Mouse (Mus musculus) lung, postnatal 0 days (tissue): ENCODE data around the gene Rgs3.

Experiments
- CTCF ChIP-seq: IDR thresholded peaks from 2 replicates; pipeline ENCODE4 v1.5.1; 2016; ENCODE audit warnings: antibody characterized with exemption, mild to moderate bottlenecking
- EP300 ChIP-seq: IDR thresholded peaks from 2 replicates; pipeline ENCODE4 v1.6.1; 2016; ENCODE audit warnings: antibody characterized with exemption, mild to moderate bottlenecking, control low read depth

DNA sequence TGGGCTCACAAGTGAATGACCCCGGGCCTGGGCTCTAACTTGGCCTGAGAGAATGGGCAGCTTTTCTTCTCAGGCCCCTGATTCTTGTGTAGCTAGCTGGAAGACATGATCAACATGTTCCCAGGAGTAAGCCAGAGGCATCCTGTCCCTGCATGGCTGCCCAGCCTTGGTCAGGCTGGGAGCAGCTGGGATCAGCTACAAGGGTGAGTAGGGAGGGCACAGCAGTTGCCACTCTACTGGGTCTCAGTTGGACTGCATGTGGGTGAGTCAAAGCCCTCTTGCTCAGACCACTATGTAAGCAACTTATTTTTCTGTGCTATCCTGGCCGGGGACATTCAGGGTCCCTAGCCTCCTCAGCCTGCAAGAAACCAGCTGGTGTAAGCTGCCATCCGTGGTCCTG lies 146.1 kb downstream of the Rgs3 start:
- TF ChIP-seq EP300: no peak
- no peak for TF ChIP-seq CTCF
